Mouse (Mus musculus) kidney, adult 2 months (tissue): ENCODE results near the gene Cyfip2.

Experiments used
- CTCF ChIP-seq: fragments of 200-500 bp; conservative IDR thresholded peaks from 2 replicates; pipeline ENCODE4 v1.5.1; 2011; ENCODE audit warnings: low read depth, mild to moderate bottlenecking, control low read depth, low read length, moderate library complexity, mixed read lengths; ENCODE audit not compliant: insufficient read depth, insufficient read length
- POLR2A ChIP-seq: fragments of 200-500 bp; IDR thresholded peaks from one replicate; pipeline ENCODE4 v1.6.1; 2011; ENCODE audit warnings: low read depth, low read length, control low read depth

- no peak for TF ChIP-seq POLR2A
- TF ChIP-seq CTCF, result no peak
These were observed 4.2 kb downstream of the Cyfip2 start for GRCm38 (mm10) chr11:46308271-46308974.
